Mouse (Mus musculus): ENCODE data around the gene Slc44a4.

Slc44a4 gene

DNA sequence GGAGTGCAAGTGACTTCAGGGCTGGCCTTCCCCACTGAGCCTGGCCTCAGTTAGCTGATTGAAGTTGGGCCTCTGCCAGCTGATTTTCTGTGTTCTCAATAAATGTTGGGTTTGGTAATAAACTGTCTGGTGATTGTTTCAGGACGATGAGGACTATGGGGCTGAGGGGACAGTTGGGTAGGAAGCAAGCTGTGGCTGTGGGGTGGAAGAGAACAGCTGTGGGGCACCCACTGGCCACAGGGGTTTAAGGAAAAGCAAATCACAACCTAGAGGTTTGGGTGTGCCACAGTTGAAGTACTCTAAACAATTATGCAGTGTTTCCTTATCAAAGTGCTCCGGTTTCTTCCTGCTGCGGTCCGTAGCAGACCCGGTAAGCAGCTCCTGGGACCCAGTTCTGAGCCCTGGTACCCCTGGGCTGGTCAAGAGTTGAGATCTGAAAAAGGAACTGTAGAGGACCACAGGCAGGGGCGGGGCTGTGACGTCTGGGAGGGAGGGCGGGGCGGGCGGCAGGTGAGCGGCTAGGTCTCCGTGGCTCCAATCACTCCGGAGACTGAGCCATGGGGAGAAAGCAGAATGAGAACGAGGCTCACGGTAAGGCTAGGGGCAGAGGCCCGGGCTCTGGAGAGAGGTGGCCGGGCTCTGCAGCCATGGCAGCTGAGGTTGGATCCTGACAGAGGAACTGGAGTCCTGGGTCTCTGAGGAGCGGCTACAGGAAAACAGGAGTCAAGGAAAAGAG is at the start of gene Slc44a4:
Gene Slc44a4 (plus strand): TSS at position 537 of the 736 bp plus-strand sequence.
- no peak for DNase-seq (ENCODE audit: low spot score)

GRCm38 (mm10) chr17:34865981-34866380 is 48.3 kb upstream of the Slc44a4 start:
- no peak for DNase-seq (ENCODE audit: low spot score)

DNA sequence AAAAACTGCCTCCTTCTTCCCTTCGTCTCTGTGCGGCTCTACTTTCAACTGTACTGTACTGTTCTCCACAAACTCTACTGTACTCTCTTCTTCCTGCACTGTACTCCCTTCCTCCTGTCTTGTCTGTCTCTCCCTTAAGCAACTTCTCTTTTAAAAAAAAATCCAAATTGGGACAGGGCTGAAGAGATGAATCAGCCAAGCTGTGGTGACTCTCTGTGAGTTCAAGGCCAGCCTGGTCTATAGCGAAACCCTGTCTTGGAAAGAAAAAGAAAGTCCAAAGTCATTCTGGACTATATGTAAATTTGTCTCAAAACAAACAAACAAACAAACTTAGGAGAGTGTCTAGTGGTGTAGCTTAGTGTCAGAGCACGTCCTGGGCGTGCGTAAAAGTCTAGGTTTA is 39.9 kb upstream of the Slc44a4 start:
- no peak for DNase-seq (ENCODE audit: low spot score)

DNA sequence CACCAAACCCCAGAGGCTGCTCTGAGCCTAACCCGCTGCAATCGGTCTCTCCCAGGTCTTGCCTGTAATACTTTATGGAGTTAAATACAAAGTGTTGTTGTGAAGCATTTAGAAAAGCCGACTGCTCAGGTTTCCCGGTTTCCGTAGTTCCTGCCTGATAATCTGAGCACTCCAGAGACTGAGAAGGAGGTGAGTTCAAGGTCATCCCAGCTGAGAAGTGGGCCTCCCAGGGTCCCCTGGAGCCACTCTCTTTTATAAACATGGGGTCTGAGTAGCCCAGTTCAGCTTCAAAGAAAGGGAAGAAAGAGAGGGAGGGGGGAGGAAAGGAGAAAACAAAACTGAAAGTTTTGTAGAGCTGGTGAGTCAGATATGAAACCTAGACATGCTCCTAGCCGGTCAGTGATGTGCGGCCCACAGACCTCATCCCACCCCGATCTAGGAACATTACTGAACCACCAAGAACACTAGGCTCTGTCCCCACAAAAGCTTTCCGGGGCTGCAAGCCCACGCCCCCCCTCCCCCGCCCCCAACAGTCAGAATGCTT is 34.9 kb upstream of the Slc44a4 start, which contains the start of gene Zbtb12:
Gene Zbtb12 (plus strand): TSS at position 148 of the 544 bp plus-strand sequence.
- no peak for DNase-seq (ENCODE audit: low spot score)

DNA sequence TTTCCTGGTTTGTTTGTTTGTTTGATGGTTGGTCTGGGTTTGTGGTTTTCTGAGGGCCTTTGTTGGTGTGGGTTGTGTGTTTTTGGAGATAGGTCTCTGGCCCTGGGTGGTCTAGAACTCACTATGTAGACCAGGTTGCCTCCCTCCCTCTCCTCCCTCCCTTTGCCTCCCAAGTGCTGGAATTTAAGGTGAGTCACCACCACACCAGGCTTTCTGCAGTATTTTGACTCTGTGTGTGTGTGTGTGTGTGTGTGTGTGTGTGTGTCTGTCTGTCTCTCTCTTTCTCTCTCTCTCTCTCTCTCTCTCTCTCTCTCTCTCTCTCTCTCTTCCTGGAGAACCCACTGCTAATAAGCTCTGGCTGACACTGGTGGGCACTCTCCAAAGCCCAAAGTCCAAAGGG is 33.1 kb upstream of the Slc44a4 start:
- no peak for DNase-seq (ENCODE audit: low spot score)

- no peak for DNase-seq (ENCODE audit: low spot score)
Measured at GRCm38 (mm10) chr17:34881683-34882310, 32.5 kb upstream of the Slc44a4 start, which contains the start of gene Gm20547. Gm20547 (minus strand) TSS chr17:34882042.

GRCm38 (mm10) chr17:34883332-34883731 is 30.9 kb upstream of the Slc44a4 start:
- DNase-seq (ENCODE audit: low spot score): no peak

- no peak for DNase-seq (ENCODE audit: low spot score)
Measured at GRCm38 (mm10) chr17:34884704-34885103, 29.6 kb upstream of the Slc44a4 start.

- DNase-seq (ENCODE audit: low spot score): no peak
Measured at GRCm38 (mm10) chr17:34885615-34886014, 28.7 kb upstream of the Slc44a4 start.

DNA sequence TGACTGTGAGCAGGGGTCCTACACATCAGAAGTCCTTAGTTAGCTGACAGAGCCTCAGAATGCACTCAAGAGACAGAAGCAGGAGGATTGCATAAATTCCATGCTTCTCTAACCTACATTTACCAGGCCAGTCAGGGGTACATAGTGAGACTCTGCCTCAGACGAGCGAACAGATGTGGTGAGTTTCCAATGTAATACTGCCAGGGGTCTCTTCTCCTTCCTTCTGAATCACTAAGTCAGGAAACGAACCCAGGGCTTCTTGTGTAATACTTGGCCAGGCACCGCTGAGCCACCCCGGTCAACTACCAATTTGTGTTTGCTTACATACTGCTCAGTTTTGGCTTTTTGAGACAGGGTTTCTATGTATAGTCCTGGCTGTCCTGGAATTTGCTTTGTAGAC is 26.3 kb upstream of the Slc44a4 start:
- DNase-seq (ENCODE audit: low spot score): no peak

DNA sequence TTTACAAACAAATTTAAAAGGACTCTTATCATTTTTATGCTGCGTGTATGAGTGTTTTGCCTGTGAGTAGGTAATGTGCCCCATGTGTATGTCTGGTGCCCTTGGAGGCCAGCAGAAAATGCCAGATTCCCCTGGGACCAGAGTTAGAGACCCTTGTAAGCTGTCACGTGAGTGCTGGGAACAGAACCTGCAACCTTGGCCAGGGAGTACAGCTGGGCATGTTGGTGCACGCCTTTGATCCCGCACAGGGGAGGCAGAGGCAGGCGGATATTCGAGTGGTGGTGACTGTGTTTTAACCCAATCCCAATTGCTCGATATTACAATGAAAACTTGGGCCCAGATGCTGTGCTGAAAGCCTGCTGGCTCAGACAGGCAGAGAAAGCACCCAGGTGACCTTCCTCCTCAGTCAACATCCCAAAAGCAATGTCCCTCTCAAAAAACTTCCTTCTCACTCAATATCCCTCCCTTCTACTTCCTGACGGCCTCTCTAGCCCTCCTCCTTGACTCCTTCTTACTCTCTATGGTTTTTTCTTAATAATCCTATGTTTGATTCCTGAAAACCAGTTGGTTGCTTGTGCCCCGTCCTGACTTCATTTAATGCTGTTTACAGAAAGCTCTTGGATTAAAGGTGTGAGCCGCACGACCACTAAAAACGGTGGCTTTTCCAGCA is 24.1 kb upstream of the Slc44a4 start:
- no peak for DNase-seq (ENCODE audit: low spot score)

DNA sequence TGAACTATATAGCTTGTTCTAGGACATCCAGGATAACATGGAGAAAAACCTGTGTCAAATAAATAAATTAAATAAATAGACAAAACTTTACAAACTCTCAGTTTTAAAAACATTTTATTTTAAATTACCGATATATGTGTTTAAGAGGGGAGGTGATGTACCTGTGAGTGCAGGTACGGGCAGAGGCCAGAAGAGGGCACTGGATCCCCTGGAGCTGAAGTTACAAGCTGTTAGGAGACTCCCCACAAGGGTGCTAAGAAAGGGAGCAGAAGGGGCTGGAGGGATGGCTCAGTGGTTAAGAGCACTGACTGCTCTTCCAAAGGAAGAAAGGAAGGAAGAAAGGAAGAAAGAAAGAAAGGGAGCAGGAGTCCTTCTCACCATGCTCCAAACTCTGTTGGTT is 22.9 kb upstream of the Slc44a4 start:
- DNase-seq (ENCODE audit: low spot score): no peak

- no peak for DNase-seq (ENCODE audit: low spot score)
Measured at GRCm38 (mm10) chr17:34893072-34893824, 21.0 kb upstream of the Slc44a4 start.

DNA sequence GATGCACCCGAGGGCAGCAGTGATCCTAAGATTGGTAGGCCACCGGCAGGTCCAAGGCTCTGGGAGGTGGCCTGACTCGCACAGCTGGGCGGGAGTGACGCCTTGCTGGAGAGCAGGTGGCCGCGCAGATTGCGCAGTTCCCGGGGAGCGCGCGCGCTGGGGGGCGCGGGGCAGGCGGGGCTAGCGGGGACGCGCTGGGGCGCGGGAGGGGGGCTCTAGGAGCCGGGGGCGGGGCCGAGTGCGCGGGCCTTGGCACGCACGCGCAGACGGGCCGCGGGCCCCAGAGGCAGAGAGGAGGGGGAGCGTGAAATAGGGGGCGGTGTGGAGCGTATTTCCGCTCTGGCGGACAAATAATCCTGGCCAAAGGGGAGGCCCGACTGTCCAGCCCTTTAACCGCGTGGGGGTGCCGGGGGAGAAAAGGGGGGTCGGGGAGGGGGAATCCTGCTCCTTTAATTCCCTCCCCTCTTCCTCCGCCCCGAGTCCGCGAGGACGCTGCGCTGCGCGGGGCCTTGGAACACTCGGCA is 20.1 kb upstream of the Slc44a4 start:
- DNase-seq (ENCODE audit: low spot score): peak; percentile 94

GRCm38 (mm10) chr17:34894801-34895530 is 19.3 kb upstream of the Slc44a4 start:
- DNase-seq (ENCODE audit: low spot score): peak; percentile 61

DNA sequence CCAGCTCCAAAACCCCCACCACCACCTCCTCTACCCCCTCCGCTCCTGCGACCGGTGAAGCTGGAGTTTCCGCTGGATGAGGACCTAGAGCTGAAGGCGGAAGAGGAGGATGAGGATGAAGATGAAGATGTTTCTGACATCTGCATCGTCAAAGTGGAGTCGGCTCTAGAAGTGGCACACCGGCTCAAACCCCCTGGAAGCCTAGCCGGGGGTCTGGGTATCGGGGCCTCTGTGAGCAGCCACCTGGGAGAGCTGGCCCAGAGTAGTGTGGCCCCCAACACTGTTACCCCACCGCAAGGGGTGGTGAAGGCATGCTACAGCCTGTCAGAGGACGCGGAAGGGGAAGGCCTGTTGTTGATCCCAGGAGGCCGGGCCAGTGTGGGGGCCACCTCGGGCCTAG is 18.5 kb upstream of the Slc44a4 start:
- no peak for DNase-seq (ENCODE audit: low spot score)

GRCm38 (mm10) chr17:34896366-34896765 is 17.9 kb upstream of the Slc44a4 start:
- no peak for DNase-seq (ENCODE audit: low spot score)

DNA sequence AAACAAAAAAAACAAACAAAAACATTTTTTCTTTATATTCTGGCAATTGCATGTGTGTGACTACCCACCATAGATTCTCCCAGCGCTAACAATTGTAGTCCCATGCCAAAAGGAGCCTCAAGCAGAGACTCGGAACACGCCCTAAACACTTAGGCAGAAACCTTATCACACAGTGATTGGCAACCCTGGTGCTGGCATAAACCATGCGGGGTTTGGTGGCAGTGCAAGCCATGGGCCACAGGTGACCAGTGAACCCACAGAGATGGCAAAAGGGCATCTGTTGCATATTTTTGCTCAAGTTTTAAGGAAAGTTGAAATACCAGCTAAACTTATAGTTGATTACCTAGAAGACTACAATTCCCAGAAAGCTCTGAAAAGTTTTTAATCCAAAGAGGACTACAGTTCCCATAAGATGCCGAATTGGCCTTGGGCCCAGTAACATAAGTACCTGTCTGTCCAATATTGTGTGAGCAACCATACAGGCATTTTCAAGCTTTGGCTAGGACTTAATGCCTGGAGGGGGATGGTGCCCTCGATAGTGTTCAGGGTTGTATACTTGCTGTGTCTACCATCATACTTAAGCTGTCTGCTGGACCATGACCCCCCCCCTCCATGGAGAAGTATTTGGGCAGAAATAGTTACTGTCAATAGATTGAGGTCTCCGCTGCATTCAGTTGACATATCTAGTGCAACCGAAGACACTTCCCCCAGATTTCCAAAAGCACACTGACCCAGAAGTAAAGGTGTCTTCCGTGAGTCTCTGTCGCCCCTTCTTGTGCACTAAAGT is 16.7 kb upstream of the Slc44a4 start:
- DNase-seq (ENCODE audit: low spot score): peak; percentile 67

DNA sequence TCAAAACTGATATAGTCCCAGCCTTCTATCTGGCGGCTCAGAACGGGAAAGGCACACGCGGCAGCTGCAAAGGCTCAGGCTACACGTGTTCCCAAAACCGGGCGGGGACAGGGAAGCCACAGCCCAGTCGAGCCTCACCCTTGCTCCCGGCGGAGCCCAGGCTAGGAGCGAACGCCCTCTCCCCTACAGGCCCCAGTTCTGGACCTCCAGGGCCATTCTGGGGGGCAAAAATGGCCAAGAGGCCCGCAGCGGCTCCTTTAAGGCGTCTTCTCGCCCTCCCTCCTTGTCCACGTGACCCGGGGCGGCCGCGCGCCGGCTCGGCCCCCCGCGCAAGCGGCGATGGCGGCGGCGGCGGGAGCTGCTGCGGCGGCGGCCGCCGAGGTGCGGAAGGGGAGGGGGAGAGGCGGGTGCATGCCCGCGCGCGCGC is 16.1 kb upstream of the Slc44a4 start, which contains the start of the genes C2 and Ehmt2:
Gene C2 (minus strand): TSS at position 106 of the 427 bp plus-strand sequence.
Gene Ehmt2 (plus strand): TSS at position 310 of the 427 bp plus-strand sequence.
- DNase-seq (ENCODE audit: low spot score): peak; percentile 78

DNA sequence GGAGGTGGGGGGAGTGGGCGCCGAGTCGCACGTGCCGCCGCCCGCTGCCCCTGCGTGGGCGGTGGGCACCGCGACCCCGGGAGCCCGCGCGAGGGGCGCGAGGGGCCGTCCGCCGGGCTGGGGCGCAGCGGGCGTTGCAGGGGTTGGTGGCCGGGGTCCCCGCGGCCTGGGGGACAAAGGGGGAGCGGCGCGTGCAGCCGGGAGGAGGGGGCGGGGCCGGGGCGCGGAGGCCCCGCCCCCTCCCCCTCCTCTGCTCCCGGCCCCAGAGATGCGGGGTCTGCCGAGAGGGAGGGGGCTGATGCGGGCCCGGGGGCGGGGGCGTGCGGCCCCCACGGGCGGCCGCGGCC is 15.6 kb upstream of the Slc44a4 start:
- no peak for DNase-seq (ENCODE audit: low spot score)
